In the genomic region with DNA sequence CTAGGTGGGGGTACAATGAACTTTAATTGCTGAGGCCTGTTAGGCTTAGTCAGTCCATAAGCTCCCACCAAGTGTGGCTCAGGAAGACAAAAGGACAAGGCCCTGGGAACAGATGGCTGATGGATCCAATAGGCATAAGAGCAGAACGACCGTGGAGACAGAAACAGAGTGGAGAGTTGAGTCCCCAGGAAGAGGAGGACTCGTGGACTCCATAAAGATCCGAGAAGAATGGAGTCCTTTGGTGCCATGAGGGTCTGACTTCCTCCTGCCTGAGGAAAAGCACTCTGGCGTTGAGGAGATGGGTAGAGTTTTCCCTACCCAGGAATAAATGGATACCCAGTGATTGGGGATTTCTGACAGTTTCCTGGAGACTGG, we compare ENCODE assay signal across 9 mouse cellular contexts. TPM values are rescaled to one million over a fixed set of nuclear protein-coding genes. Genes with fewer than 3 reads are reported as not detected.
A peak's percentile ranks its signal among the peaks of the same experiment; 100 is the strongest.
DNase-seq lines count a peak whose midpoint lies in the region; ATAC-seq lines count a peak whose summit lies in the region.
"Had no signal": no experiment of that assay in that cellular context is flagged by ENCODE, and none has a peak within 500 bp of the region (broad histone marks: within the 10 kb centered on the region; RNA-seq: fewer than 3 reads in every experiment).

No protein-coding gene starts in this region.

- peaks cover 4% of the 10 kb centered on the region; the same call in 1 of the 2 replicates for H3K9me3 ChIP-seq in kidney, embryonic 14.5 days (ENCODE audit: control insufficient read depth, low read length)
- peaks cover 5% of the 10 kb centered on the region; the same call in 1 of the 2 replicates for H3K9me3 ChIP-seq in embryonic facial prominence, embryonic 12.5 days
- H3K9me3 ChIP-seq in intestine, embryonic 15.5 days = no peaks in the 10 kb centered on the region
- H3K9me3 ChIP-seq in neural tube, embryonic 12.5 days = peaks cover 3% of the 10 kb centered on the region; the same call in 1 of the 2 replicates

- H3K4me2 ChIP-seq in kidney, embryonic 14.5 days (replicated peaks; ENCODE audit: low read depth, low read length) = peak overlapping the region; percentile 90
- peak overlapping the region; percentile 85 for H3K4me2 ChIP-seq in embryonic facial prominence, embryonic 12.5 days (replicated peaks)
- peak overlapping the region; percentile 95 for H3K4me2 ChIP-seq in intestine, embryonic 15.5 days (replicated peaks)
- H3K4me2 ChIP-seq in neural tube, embryonic 12.5 days (replicated peaks) = peak overlapping the region; percentile 92

- H3K27me3 ChIP-seq in kidney, embryonic 14.5 days (ENCODE audit: control insufficient read depth, insufficient read depth, low read length) = no peaks in the 10 kb centered on the region
- peaks cover 5% of the 10 kb centered on the region; the same call in 1 of the 2 replicates for H3K27me3 ChIP-seq in embryonic facial prominence, embryonic 12.5 days
- peaks cover 13% of the 10 kb centered on the region for H3K27me3 ChIP-seq in intestine, embryonic 15.5 days (replicated peaks)
- no peaks in the 10 kb centered on the region for H3K27me3 ChIP-seq in neural tube, embryonic 12.5 days (replicated peaks)

- H3K4me1 ChIP-seq in kidney, embryonic 14.5 days (ENCODE audit: control insufficient read depth, insufficient read depth, low read length) = peaks cover 15% of the 10 kb centered on the region
- peaks cover 29% of the 10 kb centered on the region for H3K4me1 ChIP-seq in embryonic facial prominence, embryonic 12.5 days
- peaks cover 29% of the 10 kb centered on the region for H3K4me1 ChIP-seq in intestine, embryonic 15.5 days (replicated peaks)
- H3K4me1 ChIP-seq in neural tube, embryonic 12.5 days = peaks cover 30% of the 10 kb centered on the region

- no peaks in the 10 kb centered on the region for H3K36me3 ChIP-seq in kidney, embryonic 14.5 days (ENCODE audit: control insufficient read depth, insufficient read depth, low read length)
- H3K36me3 ChIP-seq in embryonic facial prominence, embryonic 12.5 days = no peaks in the 10 kb centered on the region
- H3K36me3 ChIP-seq in intestine, embryonic 15.5 days = no peaks in the 10 kb centered on the region
- no peaks in the 10 kb centered on the region for H3K36me3 ChIP-seq in neural tube, embryonic 12.5 days

- peak overlapping the region; percentile 17; the same call in 1 of the 2 replicates for H3K27ac ChIP-seq in kidney, embryonic 14.5 days (ENCODE audit: low read depth, low read length)
- peak overlapping the region; percentile 83 for H3K27ac ChIP-seq in embryonic facial prominence, embryonic 12.5 days
- H3K27ac ChIP-seq in intestine, embryonic 15.5 days = 0 out of 2 replicates have a peak overlapping the region, but pooled peaks have one; percentile 41
- peak overlapping the region; percentile 82 for H3K27ac ChIP-seq in neural tube, embryonic 12.5 days

- WGBS in kidney, embryonic 14.5 days = 23% methylated on average over 5 of the region's 5 CpGs
- 20% methylated on average over 5 of the region's 5 CpGs for WGBS in embryonic facial prominence, embryonic 12.5 days
- 27% methylated on average over 5 of the region's 5 CpGs for WGBS in intestine, embryonic 15.5 days
- WGBS in neural tube, embryonic 12.5 days = 14% methylated on average over 5 of the region's 5 CpGs

- peak overlapping the region; percentile 58; the same call in 1 of the 2 replicates for H3K4me3 ChIP-seq in kidney, embryonic 14.5 days (ENCODE audit: low read length)
- H3K4me3 ChIP-seq in embryonic facial prominence, embryonic 12.5 days = peak overlapping the region; percentile 63
- 0 out of 2 replicates have a peak overlapping the region, but pooled peaks have one; percentile 65 for H3K4me3 ChIP-seq in intestine, embryonic 15.5 days (replicated peaks)
- peak overlapping the region; percentile 63; the same call in 1 of the 2 replicates for H3K4me3 ChIP-seq in neural tube, embryonic 12.5 days

- H3K9ac ChIP-seq in kidney, embryonic 14.5 days (ENCODE audit: low read depth, low read length) = peak overlapping the region; percentile 83; the same call in 1 of the 2 replicates
- H3K9ac ChIP-seq in embryonic facial prominence, embryonic 12.5 days = no peak overlapping the region
- 0 out of 2 replicates have a peak overlapping the region, but pooled peaks have one; percentile 79 for H3K9ac ChIP-seq in intestine, embryonic 15.5 days
- H3K9ac ChIP-seq in neural tube, embryonic 12.5 days = peak overlapping the region; percentile 93; the same call in 1 of the 2 replicates

- DNase-seq in kidney, postnatal 36 days = no peak
- no peak for DNase-seq in layer of hippocampus, adult 11-12 months (ENCODE audit: low spot score)
- DNase-seq in cerebellum, adult 11-12 months = no peak

- ATAC-seq in kidney, embryonic 14.5 days (ENCODE audit: low FRiP score, low TSS enrichment) = peak; percentile 10; the same call in 1 of the 2 replicates
- ATAC-seq in embryonic facial prominence, embryonic 12.5 days (ENCODE audit: insufficient number of reproducible peaks, insufficient read depth, low FRiP score, low TSS enrichment) = no peak
- peak; percentile 16; the same call in 1 of the 2 replicates for ATAC-seq in intestine, embryonic 15.5 days
- ATAC-seq in neural tube, embryonic 12.5 days (ENCODE audit: low FRiP score, low read depth) = peak; percentile 17; the same call in 1 of the 2 replicates
- no peak for ATAC-seq in monocyte, adult 5-6 weeks (replicated peaks; ENCODE audit: insufficient number of reproducible peaks, low FRiP score, low TSS enrichment, poor library complexity, severe bottlenecking)

RNA-seq across cellular contexts. Expression of a gene that starts 1.1 kb away (rescaled TPM):
- 6.0 and 11.1 TPM in 2 replicates for polyA plus RNA-seq in kidney, embryonic 14.5 days (2014; fragmentation: Nextera tagmentation; extraction: Ambion mirVana)
- 25.1 and 29.7 TPM in 2 replicates for polyA plus RNA-seq in embryonic facial prominence, embryonic 12.5 days (2016; fragmentation: Nextera tagmentation; extraction: Ambion mirVana)
- 6.9 and 8.0 TPM in 2 replicates for polyA plus RNA-seq in intestine, embryonic 15.5 days (2015; fragmentation: Nextera tagmentation; extraction: Ambion mirVana)
- polyA plus RNA-seq in neural tube, embryonic 12.5 days (2016; fragmentation: Nextera tagmentation; extraction: Ambion mirVana) = 45.4 and 60.1 TPM in 2 replicates
- 0.19 to 0.38 TPM in 2 of 3 replicates, not detected in the other for total RNA-seq in monocyte, adult 5-6 weeks (2017)

RNA-seq across cellular contexts. Expression of a gene that starts 22.7 kb away (rescaled TPM):
- polyA plus RNA-seq in kidney, embryonic 14.5 days (2014; fragmentation: Nextera tagmentation; extraction: Ambion mirVana) = 0.93 and 1.3 TPM in 2 replicates
- polyA plus RNA-seq in embryonic facial prominence, embryonic 12.5 days (2016; fragmentation: Nextera tagmentation; extraction: Ambion mirVana) = 1.8 and 1.9 TPM in 2 replicates
- 0.46 and 1.0 TPM in 2 replicates for polyA plus RNA-seq in intestine, embryonic 15.5 days (2015; fragmentation: Nextera tagmentation; extraction: Ambion mirVana)
- 2.7 and 3.0 TPM in 2 replicates for polyA plus RNA-seq in neural tube, embryonic 12.5 days (2016; fragmentation: Nextera tagmentation; extraction: Ambion mirVana)
- not detected in 3 replicates for total RNA-seq in monocyte, adult 5-6 weeks (2017)
- total RNA-seq: gastrocnemius, postnatal 36 days had no signal

RNA-seq across cellular contexts. Expression of a gene that starts 25.6 kb away (rescaled TPM):
- 107 and 136 TPM in 2 replicates for polyA plus RNA-seq in kidney, embryonic 14.5 days (2014; fragmentation: Nextera tagmentation; extraction: Ambion mirVana)
- polyA plus RNA-seq in embryonic facial prominence, embryonic 12.5 days (2016; fragmentation: Nextera tagmentation; extraction: Ambion mirVana) = 79.3 and 85.8 TPM in 2 replicates
- 152 and 157 TPM in 2 replicates for polyA plus RNA-seq in intestine, embryonic 15.5 days (2015; fragmentation: Nextera tagmentation; extraction: Ambion mirVana)
- polyA plus RNA-seq in neural tube, embryonic 12.5 days (2016; fragmentation: Nextera tagmentation; extraction: Ambion mirVana) = 71.0 and 74.6 TPM in 2 replicates
- total RNA-seq in monocyte, adult 5-6 weeks (2017) = 21.5 to 26.1 TPM (median 25.9 TPM) in 3 replicates

RNA-seq across cellular contexts. Expression of a gene that starts 38.1 kb away (rescaled TPM):
- polyA plus RNA-seq in kidney, embryonic 14.5 days (2014; fragmentation: Nextera tagmentation; extraction: Ambion mirVana) = 2.6 and 3.2 TPM in 2 replicates
- 7.7 and 8.4 TPM in 2 replicates for polyA plus RNA-seq in embryonic facial prominence, embryonic 12.5 days (2016; fragmentation: Nextera tagmentation; extraction: Ambion mirVana)
- 3.3 and 3.5 TPM in 2 replicates for polyA plus RNA-seq in intestine, embryonic 15.5 days (2015; fragmentation: Nextera tagmentation; extraction: Ambion mirVana)
- 11.8 and 14.2 TPM in 2 replicates for polyA plus RNA-seq in neural tube, embryonic 12.5 days (2016; fragmentation: Nextera tagmentation; extraction: Ambion mirVana)
- 0.19 to 0.32 TPM (median 0.19 TPM) in 3 replicates for total RNA-seq in monocyte, adult 5-6 weeks (2017)

RNA-seq across cellular contexts. Expression of a gene that starts 38.3 kb away (rescaled TPM):
- 2.6 and 3.7 TPM in 2 replicates for polyA plus RNA-seq in kidney, embryonic 14.5 days (2014; fragmentation: Nextera tagmentation; extraction: Ambion mirVana)
- 2.4 and 2.6 TPM in 2 replicates for polyA plus RNA-seq in embryonic facial prominence, embryonic 12.5 days (2016; fragmentation: Nextera tagmentation; extraction: Ambion mirVana)
- 2.9 and 3.6 TPM in 2 replicates for polyA plus RNA-seq in intestine, embryonic 15.5 days (2015; fragmentation: Nextera tagmentation; extraction: Ambion mirVana)
- 3.2 and 3.3 TPM in 2 replicates for polyA plus RNA-seq in neural tube, embryonic 12.5 days (2016; fragmentation: Nextera tagmentation; extraction: Ambion mirVana)
- total RNA-seq in monocyte, adult 5-6 weeks (2017) = 0.68 to 1.0 TPM (median 0.96 TPM) in 3 replicates

Comparison
In these comparisons a context has a peak if more than half of its experiments do, and no peak if none do; other contexts are left out.
1. ATAC-seq: peak in kidney, embryonic 14.5 days (single experiment), intestine, embryonic 15.5 days (single experiment) and neural tube, embryonic 12.5 days (single experiment); none in embryonic facial prominence, embryonic 12.5 days (single experiment) and monocyte, adult 5-6 weeks (single experiment).
2. H3K27ac ChIP-seq: peak in every context shown above with its lines; median percentile 83 in embryonic facial prominence, embryonic 12.5 days; 82 in neural tube, embryonic 12.5 days; 41 in intestine, embryonic 15.5 days; 17 in kidney, embryonic 14.5 days.
3. Peak in every context shown above with its lines, with median percentiles within 50 percentile points of each other: H3K4me2 ChIP-seq and H3K4me3 ChIP-seq.